Mouse (Mus musculus): Measurements from ENCODE around the gene Eif2ak3. TPM values are rescaled to one million over a fixed set of nuclear protein-coding genes. Genes with fewer than 3 reads are reported as not detected.

Gene Eif2ak3
- polyA plus RNA-seq (2015; fragmentation: Nextera tagmentation; extraction: Ambion mirVana) = 14.1 and 14.6 TPM in 2 replicates

- peak within 1 kb of the TSS; percentile 62 for H3K4me2 ChIP-seq
- H3K36me3 ChIP-seq (replicated peaks) = no peaks in the 10 kb centered on the region
- H3K27me3 ChIP-seq (replicated peaks) = no peaks in the 10 kb centered on the region
- H3K4me3 ChIP-seq = peak within 1 kb of the TSS; percentile 94
- peak within 1 kb of the TSS; percentile 77 for H3K9ac ChIP-seq
- peak; percentile 99 for ATAC-seq (replicated peaks)
- H3K9me3 ChIP-seq = no peaks in the 10 kb centered on the region
- under 1% methylated on average over 63 of the region's 63 CpGs for WGBS
- peaks cover 26% of the 10 kb centered on the region for H3K4me1 ChIP-seq
- H3K27ac ChIP-seq = peak within 1 kb of the TSS; percentile 95
Measured at GRCm38 (mm10) chr6:70844002-70844804, at the start of gene Eif2ak3. Eif2ak3 (plus strand) TSS chr6:70844515.

- ATAC-seq (replicated peaks) = no peak
- H3K4me2 ChIP-seq = no peak overlapping the region
- no peaks in the 10 kb centered on the region for H3K27me3 ChIP-seq (replicated peaks)
- H3K27ac ChIP-seq = no peak overlapping the region
- no peak overlapping the region for H3K9ac ChIP-seq
- 81% methylated on average over 6 of the region's 6 CpGs for WGBS
- no peaks in the 10 kb centered on the region for H3K36me3 ChIP-seq (replicated peaks)
- no peaks in the 10 kb centered on the region for H3K9me3 ChIP-seq
- H3K4me1 ChIP-seq = peaks cover 4% of the 10 kb centered on the region
- no peak overlapping the region for H3K4me3 ChIP-seq
Measured at GRCm38 (mm10) chr6:70796940-70797339, 47.4 kb upstream of the Eif2ak3 start.

GRCm38 (mm10) chr6:70797581-70798251 lies 46.6 kb upstream of the Eif2ak3 start:
- H3K4me3 ChIP-seq = no peak overlapping the region
- H3K9me3 ChIP-seq = no peaks in the 10 kb centered on the region
- WGBS = 18% methylated on average over 9 of the region's 9 CpGs
- no peak overlapping the region for H3K4me2 ChIP-seq
- no peak overlapping the region for H3K9ac ChIP-seq
- H3K27me3 ChIP-seq (replicated peaks) = no peaks in the 10 kb centered on the region
- H3K4me1 ChIP-seq = peaks cover 2% of the 10 kb centered on the region
- H3K36me3 ChIP-seq (replicated peaks) = no peaks in the 10 kb centered on the region
- ATAC-seq (replicated peaks) = peak; percentile 69; the same call in 1 of the 2 replicates
- H3K27ac ChIP-seq = no peak overlapping the region

GRCm38 (mm10) chr6:70804632-70805031 lies 39.7 kb upstream of the Eif2ak3 start:
- Histone ChIP-seq H3K9ac (no peak overlapping the region), H3K4me1 (peaks cover 6% of the 10 kb centered on the region), H3K4me2 (peak overlapping the region; percentile 26; the same call in 1 of the 2 replicates), H3K4me3 (no peak overlapping the region), H3K27ac (no peak overlapping the region), H3K9me3 (no peaks in the 10 kb centered on the region), H3K27me3 (replicated peaks) (no peaks in the 10 kb centered on the region), H3K36me3 (replicated peaks) (no peaks in the 10 kb centered on the region)
- peak; percentile 48; the same call in 1 of the 2 replicates for ATAC-seq (replicated peaks)
- 21% methylated on average over 3 of the region's 3 CpGs for WGBS

DNA sequence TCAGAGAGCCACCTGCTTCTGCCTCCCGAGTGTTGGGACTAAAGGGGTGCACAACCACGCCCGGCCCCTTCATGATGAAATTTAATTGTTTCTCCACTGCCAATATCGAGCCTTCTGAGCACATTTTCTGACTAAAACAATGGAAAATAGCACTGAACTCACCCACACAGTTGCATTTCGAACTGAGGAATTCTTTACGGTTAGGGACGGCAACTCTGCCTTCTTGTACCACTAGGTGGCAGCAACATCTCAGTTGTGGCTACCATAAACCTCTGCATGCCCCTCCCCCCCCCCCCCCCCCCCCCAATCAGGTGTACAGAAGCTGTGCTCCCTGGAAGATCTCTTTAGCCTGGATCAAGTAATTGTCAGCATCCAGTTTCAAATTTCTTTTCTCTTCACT lies 39.0 kb upstream of the Eif2ak3 start:
- H3K36me3 ChIP-seq (replicated peaks) = no peaks in the 10 kb centered on the region
- WGBS = 16% methylated on average over 7 of the region's 7 CpGs
- H3K9me3 ChIP-seq = no peaks in the 10 kb centered on the region
- peak overlapping the region; percentile 38 for H3K4me2 ChIP-seq
- ATAC-seq (replicated peaks) = peak; percentile 77
- H3K9ac ChIP-seq = no peak overlapping the region
- peaks cover 6% of the 10 kb centered on the region for H3K4me1 ChIP-seq
- no peak overlapping the region for H3K4me3 ChIP-seq
- no peaks in the 10 kb centered on the region for H3K27me3 ChIP-seq (replicated peaks)
- H3K27ac ChIP-seq = 0 out of 2 replicates have a peak overlapping the region, but pooled peaks have one; percentile 20

DNA sequence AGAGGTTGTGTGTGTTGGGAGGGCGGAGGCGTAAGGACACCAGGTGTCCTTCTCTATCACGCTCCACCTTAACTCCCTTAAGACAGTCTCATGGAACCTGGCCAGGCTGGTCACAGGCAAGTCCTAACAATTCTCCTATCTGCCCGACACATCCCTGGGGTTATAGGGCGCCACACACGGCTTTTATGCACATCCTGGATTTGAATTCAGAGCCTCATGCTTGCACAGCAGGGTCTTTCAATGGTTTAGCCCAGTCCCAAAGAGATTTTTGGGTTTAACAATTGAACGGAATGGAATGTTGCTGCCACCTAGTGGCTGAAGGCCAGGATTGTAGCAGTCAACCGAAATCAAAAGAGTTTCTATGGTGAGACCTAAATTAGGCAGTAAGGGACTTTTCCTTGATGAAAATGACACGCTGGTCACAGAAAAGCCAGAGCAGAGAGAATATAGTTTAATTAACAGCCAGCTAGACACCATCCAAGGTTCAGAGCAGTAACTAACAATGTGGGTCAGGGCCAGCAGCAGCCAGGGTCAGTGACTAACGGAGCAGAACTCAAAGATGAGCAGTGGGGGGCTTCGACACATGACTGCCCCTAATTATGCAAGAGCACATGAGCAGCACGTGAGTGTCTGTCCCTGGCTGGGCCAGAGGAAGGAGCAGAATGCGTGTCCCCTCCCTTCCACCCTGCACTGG lies 38.3 kb upstream of the Eif2ak3 start:
- 0 out of 2 replicates have a peak overlapping the region, but pooled peaks have one; percentile 20 for H3K27ac ChIP-seq
- 11% methylated on average over 13 of the region's 13 CpGs for WGBS
- no peak overlapping the region for H3K9ac ChIP-seq
- peaks cover 6% of the 10 kb centered on the region for H3K4me1 ChIP-seq
- ATAC-seq (replicated peaks) = peak; percentile 77
- H3K4me2 ChIP-seq = peak overlapping the region; percentile 38
- no peaks in the 10 kb centered on the region for H3K9me3 ChIP-seq
- H3K27me3 ChIP-seq (replicated peaks) = no peaks in the 10 kb centered on the region
- no peaks in the 10 kb centered on the region for H3K36me3 ChIP-seq (replicated peaks)
- peak overlapping the region; percentile 11; the same call in 1 of the 2 replicates for H3K4me3 ChIP-seq

DNA sequence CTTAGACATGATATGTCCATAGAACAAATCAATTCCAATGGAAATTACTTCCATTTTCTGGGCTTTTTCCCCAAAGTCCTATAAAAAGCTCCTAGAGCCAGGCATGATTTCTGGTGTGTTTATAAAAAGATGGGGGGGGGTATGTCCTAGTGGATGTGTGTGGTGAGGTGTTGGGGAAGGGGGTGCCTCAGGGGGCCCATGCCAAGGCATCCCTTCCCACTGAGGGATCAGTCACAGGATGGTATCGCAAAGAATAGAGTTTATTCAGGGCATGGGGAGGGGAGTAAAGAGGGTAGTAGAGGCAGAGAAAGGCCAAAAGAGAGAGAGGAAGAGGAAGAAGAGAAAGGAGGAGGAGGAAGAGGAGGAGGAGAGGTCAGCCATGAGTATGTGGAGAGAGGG lies 37.8 kb upstream of the Eif2ak3 start:
- H3K4me2 ChIP-seq = peak overlapping the region; percentile 38; the same call in 1 of the 2 replicates
- no peaks in the 10 kb centered on the region for H3K27me3 ChIP-seq (replicated peaks)
- no peak overlapping the region for H3K4me3 ChIP-seq
- H3K9ac ChIP-seq = no peak overlapping the region
- no peaks in the 10 kb centered on the region for H3K36me3 ChIP-seq (replicated peaks)
- no peak overlapping the region for H3K27ac ChIP-seq
- peak; percentile 21 for ATAC-seq (replicated peaks)
- 11% methylated on average over 1 of the region's 1 CpGs for WGBS
- H3K4me1 ChIP-seq = peaks cover 6% of the 10 kb centered on the region
- no peaks in the 10 kb centered on the region for H3K9me3 ChIP-seq

GRCm38 (mm10) chr6:70810524-70810923 lies 33.8 kb upstream of the Eif2ak3 start:
- Histone ChIP-seq H3K27me3 (replicated peaks) (no peaks in the 10 kb centered on the region), H3K36me3 (replicated peaks) (no peaks in the 10 kb centered on the region), H3K9me3 (no peaks in the 10 kb centered on the region), H3K4me3 (no peak overlapping the region), H3K4me2 (no peak overlapping the region), H3K27ac (no peak overlapping the region), H3K4me1 (peaks cover 3% of the 10 kb centered on the region; the same call in 1 of the 2 replicates), H3K9ac (no peak overlapping the region)
- 77% methylated on average over 1 of the region's 1 CpGs for WGBS
- no peak for ATAC-seq (replicated peaks)

DNA sequence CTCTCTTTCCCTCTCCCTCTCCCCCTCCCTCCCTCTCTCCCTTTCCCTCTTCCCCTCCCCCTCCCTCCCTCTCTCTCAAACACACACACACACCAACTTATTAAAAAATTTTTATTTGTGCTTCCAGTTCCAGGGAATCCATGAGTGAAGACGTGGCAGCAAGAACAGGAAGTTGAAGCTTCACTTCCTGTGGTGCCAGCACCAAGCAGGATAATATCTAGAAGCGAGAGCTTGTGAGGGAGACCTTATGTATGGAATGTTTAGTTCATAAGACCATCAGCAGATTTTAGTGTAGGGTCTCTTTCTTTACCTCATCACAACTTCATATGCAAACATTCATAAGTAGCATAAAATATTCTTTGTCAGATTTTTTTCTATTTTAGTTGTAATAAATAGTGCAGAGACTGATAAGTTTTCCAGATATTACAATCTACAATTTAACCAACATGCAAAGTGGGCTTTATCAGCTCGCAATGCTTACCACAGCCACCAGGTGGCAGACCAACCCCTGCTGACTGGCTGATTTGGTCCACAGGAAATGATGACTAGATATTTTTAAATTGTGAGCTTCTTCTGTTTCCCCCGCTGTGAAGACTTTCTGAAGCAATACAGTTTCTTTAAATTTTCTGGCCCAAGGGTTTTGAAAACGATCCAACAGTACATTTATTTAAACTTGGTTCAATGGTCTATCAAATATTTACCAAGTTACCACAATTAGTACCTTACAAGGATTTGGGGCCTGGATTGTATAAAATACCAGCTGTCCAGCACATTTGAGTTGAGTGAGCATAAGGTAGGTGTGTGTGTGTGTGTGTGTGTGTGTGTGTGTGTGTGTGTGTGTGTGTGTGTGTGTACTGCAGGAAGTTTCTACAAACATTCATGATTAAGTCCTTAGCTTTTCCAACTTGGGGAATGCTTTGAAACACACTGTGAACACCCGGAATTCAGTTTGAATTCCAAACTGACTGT lies 32.5 kb upstream of the Eif2ak3 start:
- 24% methylated on average over 6 of the region's 6 CpGs for WGBS
- Histone ChIP-seq H3K27ac (no peak overlapping the region), H3K9ac (no peak overlapping the region), H3K27me3 (replicated peaks) (no peaks in the 10 kb centered on the region), H3K4me1 (no peaks in the 10 kb centered on the region), H3K4me2 (no peak overlapping the region), H3K4me3 (no peak overlapping the region), H3K36me3 (replicated peaks) (no peaks in the 10 kb centered on the region), H3K9me3 (no peaks in the 10 kb centered on the region)
- no peak; the same call in 1 of the 2 replicates for ATAC-seq (replicated peaks)

GRCm38 (mm10) chr6:70812526-70812895 lies 31.8 kb upstream of the Eif2ak3 start:
- Histone ChIP-seq H3K9ac (no peak overlapping the region), H3K4me1 (no peaks in the 10 kb centered on the region), H3K9me3 (no peaks in the 10 kb centered on the region), H3K27ac (no peak overlapping the region), H3K36me3 (replicated peaks) (no peaks in the 10 kb centered on the region), H3K4me2 (no peak overlapping the region), H3K4me3 (no peak overlapping the region), H3K27me3 (replicated peaks) (no peaks in the 10 kb centered on the region)
- WGBS = 38% methylated on average over 4 of the region's 4 CpGs
- ATAC-seq (replicated peaks) = no peak

DNA sequence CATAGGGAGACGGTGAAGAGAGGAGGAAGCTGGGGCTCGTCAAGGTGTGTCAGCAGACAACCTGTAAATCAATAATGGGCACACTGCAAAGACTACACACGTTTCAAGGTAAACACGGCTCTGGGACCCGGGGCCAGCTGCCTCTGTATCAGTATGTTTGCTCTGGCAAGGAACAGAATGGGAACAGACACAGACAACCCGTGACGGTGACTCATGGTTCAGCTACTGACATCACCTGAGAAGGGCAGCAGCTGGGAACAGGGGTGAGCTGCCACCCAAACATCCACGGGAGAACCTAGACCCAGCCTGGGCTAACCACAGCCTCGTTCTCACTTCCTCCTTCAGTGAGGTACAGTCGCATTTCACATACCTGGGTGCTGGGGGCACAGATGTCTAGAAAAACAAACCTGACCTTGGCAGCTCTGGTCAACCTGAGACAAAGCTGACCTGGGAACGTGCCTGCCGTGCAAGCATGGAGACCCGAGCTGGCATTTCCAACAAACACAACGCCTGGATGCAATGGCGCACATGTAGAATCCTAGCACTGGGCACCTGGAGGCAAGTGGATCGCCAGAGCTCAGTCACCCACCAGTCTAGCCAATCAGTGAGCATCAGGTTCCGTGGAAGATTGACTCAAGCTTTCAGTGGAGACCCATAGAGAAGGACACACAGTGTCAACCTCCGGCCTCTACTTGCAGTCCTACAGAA lies 30.2 kb upstream of the Eif2ak3 start:
- 93% methylated on average over 18 of the region's 18 CpGs for WGBS

More for the DNA sequence above, 30.2 kb upstream of the Eif2ak3 start:
- H3K27me3 ChIP-seq (replicated peaks) = no peaks in the 10 kb centered on the region
- no peaks in the 10 kb centered on the region for H3K9me3 ChIP-seq
- no peak for ATAC-seq (replicated peaks)
- no peak overlapping the region for H3K9ac ChIP-seq
- no peak overlapping the region for H3K4me2 ChIP-seq
- H3K4me3 ChIP-seq = no peak overlapping the region
- H3K36me3 ChIP-seq (replicated peaks) = no peaks in the 10 kb centered on the region
- H3K27ac ChIP-seq = no peak overlapping the region
- H3K4me1 ChIP-seq = no peaks in the 10 kb centered on the region
